Mouse (Mus musculus) myocyte (in vitro differentiated cells): ENCODE measurements around the gene AL732309.1.

ENCODE experiments used
- E2F4 ChIP-seq: IDR thresholded peaks from one replicate; pipeline ENCODE4 v1.6.1; 2011; ENCODE audit warnings: mild to moderate bottlenecking, control low read depth, moderate library complexity; ENCODE audit not compliant: insufficient read depth
- MAX ChIP-seq: IDR thresholded peaks from one replicate; pipeline ENCODE4 v1.6.1; 2011; ENCODE audit warnings: low read depth, mild to moderate bottlenecking, control low read depth
- POLR2A ChIP-seq: IDR thresholded peaks from one replicate; pipeline ENCODE4 v1.6.1; 2011; ENCODE audit warnings: low read depth, mild to moderate bottlenecking, control low read depth, moderate library complexity; ENCODE audit not compliant: insufficient read length
- POLR2AphosphoS2 ChIP-seq: IDR thresholded peaks from one replicate; pipeline ENCODE4 v1.6.1; 2011; ENCODE audit warnings: low read depth, control low read depth; ENCODE audit not compliant: insufficient read length
- USF1 ChIP-seq: IDR thresholded peaks from one replicate; pipeline ENCODE4 v1.6.1; 2011; ENCODE audit warnings: low read depth, mild to moderate bottlenecking, control low read depth, moderate library complexity

- TF ChIP-seq POLR2A: no peak
- no peak for TF ChIP-seq POLR2AphosphoS2
- TF ChIP-seq MAX: no peak
- no peak for TF ChIP-seq USF1
- TF ChIP-seq E2F4: no peak
These were observed 39.1 kb downstream of the AL732309.1 start for GRCm38 (mm10) chr2:25207593-25207992.
